ENCODE assay signal across 9 mouse cellular contexts in genomic region chr7:55737125-55737912, GRCm38 (mm10). TPM values are rescaled to one million over a fixed set of nuclear protein-coding genes. Genes with fewer than 3 reads are reported as not detected.
DNase-seq lines count a peak whose midpoint lies in the region; ATAC-seq and TF ChIP-seq lines count a peak whose summit lies in the region.
"Had no signal": no experiment of that assay in that cellular context is flagged by ENCODE, and none has a peak within 500 bp of the region (broad histone marks: within the 10 kb centered on the region; RNA-seq: fewer than 3 reads in every experiment).

No protein-coding gene starts in this region.

- CTCF ChIA-PET in Patski (lab: Charles Lee), result no interaction called here

- no peak for DNase-seq in Patski (ENCODE audit: low read depth, low spot score)
- peak; percentile 58 to 72 for DNase-seq in left cerebral cortex, adult 18-20 months (ENCODE audit: low spot score in 2 of 2)
- no peak for DNase-seq in gastrocnemius, adult 18-20 months (ENCODE audit: low spot score)

- in situ Hi-C loops in Patski (cut with MboI; ENCODE audit: low pct_unique_long_range_greater_than_20kb), result no loop called here

- no peaks in the 10 kb centered on the region for H3K9me3 ChIP-seq in intestine, embryonic 15.5 days
- H3K9me3 ChIP-seq in intestine, embryonic 16.5 days (ENCODE audit: control insufficient read depth, low read length), result no peaks in the 10 kb centered on the region
- H3K9me3 ChIP-seq in hindbrain, embryonic 13.5 days, result no peaks in the 10 kb centered on the region
- H3K9me3 ChIP-seq in neural tube, embryonic 15.5 days (replicated peaks), result no peaks in the 10 kb centered on the region
- H3K9me3 ChIP-seq: stomach, embryonic 15.5 days had no signal

- H3K4me2 ChIP-seq in intestine, embryonic 15.5 days (replicated peaks), result no peak overlapping the region
- H3K4me2 ChIP-seq in intestine, embryonic 16.5 days (ENCODE audit: low read depth, low read length), result no peak overlapping the region
- no peak overlapping the region for H3K4me2 ChIP-seq in hindbrain, embryonic 13.5 days
- H3K4me2 ChIP-seq in neural tube, embryonic 15.5 days, result no peak overlapping the region
- H3K4me2 ChIP-seq: stomach, embryonic 15.5 days had no signal

- H3K9ac ChIP-seq in intestine, embryonic 15.5 days, result no peak overlapping the region
- no peak overlapping the region for H3K9ac ChIP-seq in intestine, embryonic 16.5 days (ENCODE audit: low read depth, low read length)
- H3K9ac ChIP-seq in hindbrain, embryonic 13.5 days, result no peak overlapping the region
- no peak overlapping the region for H3K9ac ChIP-seq in neural tube, embryonic 15.5 days (replicated peaks)
- H3K9ac ChIP-seq: stomach, embryonic 15.5 days had no signal

- peak; percentile 57 for TF ChIP-seq CTCF in Patski (IDR thresholded peaks at IDR 0.05)
- TF ChIP-seq CTCF in cortical plate, adult 2 months (IDR thresholded peaks at IDR 0.05; ENCODE audit: extremely low read depth, insufficient read depth, low read length), result peak; percentile 68

- WGBS in intestine, embryonic 15.5 days, result 58% methylated on average over 4 of the region's 4 CpGs
- 51% methylated on average over 4 of the region's 4 CpGs for WGBS in intestine, embryonic 16.5 days
- WGBS in hindbrain, embryonic 13.5 days, result 54% methylated on average over 4 of the region's 4 CpGs
- whole genome bisulfite sequencing in neural tube, embryonic 15.5 days, result 40% methylated on average over 4 of the region's 4 CpGs

- no peaks in the 10 kb centered on the region for H3K36me3 ChIP-seq in intestine, embryonic 15.5 days
- H3K36me3 ChIP-seq in intestine, embryonic 16.5 days (ENCODE audit: control insufficient read depth, insufficient read depth, low read length), result no peaks in the 10 kb centered on the region
- H3K36me3 ChIP-seq in hindbrain, embryonic 13.5 days, result no peaks in the 10 kb centered on the region
- H3K36me3 ChIP-seq in neural tube, embryonic 15.5 days, result no peaks in the 10 kb centered on the region
- H3K36me3 ChIP-seq: stomach, embryonic 15.5 days had no signal

- no peaks in the 10 kb centered on the region for H3K27me3 ChIP-seq in intestine, embryonic 15.5 days (replicated peaks)
- H3K27me3 ChIP-seq in intestine, embryonic 16.5 days (replicated peaks; ENCODE audit: control insufficient read depth, insufficient read depth, low read length), result no peaks in the 10 kb centered on the region
- H3K27me3 ChIP-seq in Patski, result no peaks in the 10 kb centered on the region
- no peaks in the 10 kb centered on the region for H3K27me3 ChIP-seq in hindbrain, embryonic 13.5 days
- no peaks in the 10 kb centered on the region for H3K27me3 ChIP-seq in neural tube, embryonic 15.5 days (replicated peaks)
- H3K27me3 ChIP-seq: stomach, embryonic 15.5 days had no signal

- H3K27ac ChIP-seq in intestine, embryonic 15.5 days, result no peak overlapping the region
- H3K27ac ChIP-seq in intestine, embryonic 16.5 days (ENCODE audit: low read length), result no peak overlapping the region
- no peak overlapping the region for H3K27ac ChIP-seq in cortical plate, adult 2 months (ENCODE audit: insufficient read depth, low read length)
- H3K27ac ChIP-seq in hindbrain, embryonic 13.5 days, result no peak overlapping the region
- no peak overlapping the region for H3K27ac ChIP-seq in neural tube, embryonic 15.5 days (replicated peaks)
- H3K27ac ChIP-seq: stomach, embryonic 15.5 days had no signal

- no peak overlapping the region for H3K4me3 ChIP-seq in intestine, embryonic 15.5 days (replicated peaks)
- no peak overlapping the region for H3K4me3 ChIP-seq in intestine, embryonic 16.5 days (ENCODE audit: low read length)
- H3K4me3 ChIP-seq in cortical plate, adult 2 months (ENCODE audit: insufficient read depth, low read length), result no peak overlapping the region
- no peak overlapping the region for H3K4me3 ChIP-seq in hindbrain, embryonic 13.5 days
- no peak overlapping the region for H3K4me3 ChIP-seq in neural tube, embryonic 15.5 days (replicated peaks)
- H3K4me3 ChIP-seq: stomach, embryonic 15.5 days had no signal

- 0 out of 2 replicates have a peak, but pooled peaks have one; percentile 31 for ATAC-seq in intestine, embryonic 15.5 days
- no peak for ATAC-seq in intestine, embryonic 16.5 days
- ATAC-seq in Patski, result peak; percentile 71
- peak; percentile 72 for ATAC-seq in hindbrain, embryonic 13.5 days (ENCODE audit: low FRiP score)
- peak; percentile 84 for ATAC-seq in neural tube, embryonic 15.5 days (ENCODE audit: low FRiP score)

- POLR2A ChIA-PET in Patski (lab: Charles Lee), result no interaction called here

- no peak for TF ChIP-seq POLR2A in cortical plate, adult 2 months (IDR thresholded peaks at IDR 0.05; ENCODE audit: extremely low read depth, insufficient read depth, low read length)

- no peaks in the 10 kb centered on the region for H3K4me1 ChIP-seq in intestine, embryonic 15.5 days (replicated peaks)
- H3K4me1 ChIP-seq in intestine, embryonic 16.5 days (ENCODE audit: control insufficient read depth, insufficient read depth, low read length), result no peaks in the 10 kb centered on the region
- H3K4me1 ChIP-seq in cortical plate, adult 2 months (ENCODE audit: control insufficient read depth, insufficient read depth, low read length), result no peaks in the 10 kb centered on the region
- H3K4me1 ChIP-seq in hindbrain, embryonic 13.5 days (replicated peaks), result no peaks in the 10 kb centered on the region
- no peaks in the 10 kb centered on the region for H3K4me1 ChIP-seq in neural tube, embryonic 15.5 days
- H3K4me1 ChIP-seq: stomach, embryonic 15.5 days had no signal

RNA-seq across cellular contexts. Expression of gene Siglech, which starts 30.7 kb away (rescaled TPM):
- 0.64 and 1.3 TPM in 2 replicates for polyA plus RNA-seq in intestine, embryonic 15.5 days (2015; fragmentation: Nextera tagmentation; extraction: Ambion mirVana)
- polyA plus RNA-seq in intestine, embryonic 16.5 days (2015; fragmentation: Nextera tagmentation; extraction: Ambion mirVana), result 0.84 and 1.0 TPM in 2 replicates
- polyA plus RNA-seq in Patski (2021), result not detected
- polyA plus RNA-seq in cortical plate, adult 2 months (2012; rRNA removed), result 33.7 and 34.8 TPM in 2 replicates
- 2.6 and 3.2 TPM in 2 replicates for polyA plus RNA-seq in hindbrain, embryonic 13.5 days (2015; fragmentation: Nextera tagmentation; extraction: Ambion mirVana)
- total RNA-seq in left cerebral cortex, adult 18-20 months (2021), result 10 to 100 TPM in 1 of 2 experiments, 1 to 10 TPM in 1; 9.3 to 11.6 TPM
- polyA plus RNA-seq in neural tube, embryonic 15.5 days (2015; fragmentation: Nextera tagmentation; extraction: Ambion mirVana), result 1.8 and 2.6 TPM in 2 replicates
- total RNA-seq in gastrocnemius, adult 18-20 months (2021), result under 1 TPM; 0.31 to 0.43 TPM

RNA-seq across cellular contexts. Expression of gene Tubgcp5, which starts 56.6 kb away (rescaled TPM):
- 21.5 and 21.8 TPM in 2 replicates for polyA plus RNA-seq in intestine, embryonic 15.5 days (2015; fragmentation: Nextera tagmentation; extraction: Ambion mirVana)
- 18.1 and 18.3 TPM in 2 replicates for polyA plus RNA-seq in intestine, embryonic 16.5 days (2015; fragmentation: Nextera tagmentation; extraction: Ambion mirVana)
- 21.6 TPM for polyA plus RNA-seq in Patski (2021)
- 19.4 and 20.8 TPM in 2 replicates for polyA plus RNA-seq in cortical plate, adult 2 months (2012; rRNA removed)
- 37.1 and 42.0 TPM in 2 replicates for polyA plus RNA-seq in hindbrain, embryonic 13.5 days (2015; fragmentation: Nextera tagmentation; extraction: Ambion mirVana)
- total RNA-seq in left cerebral cortex, adult 18-20 months (2021), result 10 to 100 TPM; 32.1 to 37.9 TPM
- 32.3 and 36.7 TPM in 2 replicates for polyA plus RNA-seq in neural tube, embryonic 15.5 days (2015; fragmentation: Nextera tagmentation; extraction: Ambion mirVana)
- total RNA-seq in gastrocnemius, adult 18-20 months (2021), result 10 to 100 TPM in 1 of 2 experiments, 1 to 10 TPM in 1; 9.9 to 10.2 TPM

Comparison
In these comparisons a context has a peak if more than half of its experiments do, and no peak if none do; other contexts are left out.
1. DNase-seq: peak in left cerebral cortex, adult 18-20 months (2 of 2); none in Patski (single experiment) and gastrocnemius, adult 18-20 months (single experiment).